Mouse (Mus musculus) liver, adult 2 months (tissue): ENCODE data around the gene Actr5.

Experiments
- CTCF ChIP-seq: fragments of 200-500 bp; IDR thresholded peaks from 2 replicates; pipeline ENCODE4 v1.5.1; 2011; ENCODE audit warnings: low read depth, low read length, control low read depth
- POLR2A ChIP-seq: fragments of 200-500 bp; IDR thresholded peaks from 2 replicates; pipeline ENCODE4 v1.6.1; 2011; ENCODE audit warnings: low read length, control low read depth; ENCODE audit not compliant: insufficient read depth; ENCODE audit errors: extremely low read depth

- TF ChIP-seq CTCF = no peak
- no peak for TF ChIP-seq POLR2A
These were observed 27.9 kb upstream of the Actr5 start for GRCm38 (mm10) chr2:158596803-158597202.
